Mouse (Mus musculus): ENCODE measurements around the gene Mab21l2.

- no peak for TF ChIP-seq CTCF (IDR thresholded peaks at IDR 0.05; ENCODE audit: borderline replicate concordance, insufficient read depth, low read length)
- no peak for TF ChIP-seq POLR2A (IDR thresholded peaks at IDR 0.05; ENCODE audit: low read depth, low read length)
Measured at GRCm38 (mm10) chr3:86518506-86519109, 29.8 kb downstream of the Mab21l2 start.
